ENCODE assay signal across 9 mouse cellular contexts in the genomic region with DNA sequence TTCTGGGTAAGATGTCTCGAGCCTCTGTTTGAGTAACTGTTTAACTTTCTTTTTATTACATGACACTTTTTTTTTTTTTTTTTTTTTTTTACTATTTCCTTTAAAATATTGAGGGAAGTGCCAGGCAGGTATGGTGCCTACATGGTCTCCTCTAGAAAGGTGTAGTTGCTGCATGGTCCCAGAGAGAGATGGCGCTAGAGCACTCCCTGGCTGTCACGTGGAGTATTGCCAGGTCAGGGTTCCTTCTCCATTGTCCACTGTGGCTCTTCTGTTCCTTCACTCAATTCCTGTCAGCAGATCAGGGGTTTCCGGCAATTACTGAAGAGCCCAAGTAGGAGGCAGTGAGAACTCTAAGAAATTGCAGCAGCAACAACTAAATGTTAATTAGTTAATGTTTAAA.
DNase-seq lines count a peak whose midpoint lies in the region; ATAC-seq and TF ChIP-seq lines count a peak whose summit lies in the region.
"Had no signal": no experiment of that assay in that cellular context is flagged by ENCODE, and none has a peak within 500 bp of the region (broad histone marks: within the 10 kb centered on the region; RNA-seq: fewer than 3 reads in every experiment).

No protein-coding gene starts in this region.

- no peaks in the 10 kb centered on the region for H3K27me3 ChIP-seq in heart, adult 2 months (ENCODE audit: control insufficient read depth, insufficient read depth, low read length)
- no peaks in the 10 kb centered on the region for H3K27me3 ChIP-seq in heart, embryonic 10.5 days (ENCODE audit: insufficient read depth, poor library complexity, severe bottlenecking)
- H3K27me3 ChIP-seq in MEL (ENCODE audit: control insufficient read depth in 1 of 2, insufficient read depth in 2 of 2, low read length in 2 of 2): no peaks in the 10 kb centered on the region
- no peaks in the 10 kb centered on the region for H3K27me3 ChIP-seq in midbrain, embryonic 14.5 days (ENCODE audit: control insufficient read depth, insufficient read depth, low read length)
- H3K27me3 ChIP-seq in midbrain, embryonic 16.5 days (ENCODE audit: control insufficient read depth, insufficient read depth, low read depth, low read length): no peaks in the 10 kb centered on the region
- H3K27me3 ChIP-seq: limb, embryonic 15.5 days had no signal

- no peak for ATAC-seq in midbrain, embryonic 14.5 days (ENCODE audit: low FRiP score, low TSS enrichment)
- no peak for ATAC-seq in midbrain, embryonic 16.5 days

- no peak overlapping the region for H3K4me3 ChIP-seq in heart, adult 2 months
- H3K4me3 ChIP-seq in heart, embryonic 10.5 days: no peak overlapping the region
- H3K4me3 ChIP-seq in MEL (ENCODE audit: control insufficient read depth in 1 of 2, insufficient read depth in 1 of 2, low read depth in 2 of 2, low read length in 2 of 2): no peak overlapping the region
- H3K4me3 ChIP-seq in midbrain, embryonic 14.5 days (replicated peaks; ENCODE audit: low read depth, low read length): no peak overlapping the region
- no peak overlapping the region for H3K4me3 ChIP-seq in midbrain, embryonic 16.5 days (ENCODE audit: low read depth, low read length)
- H3K4me3 ChIP-seq: limb, embryonic 15.5 days had no signal

- intact Hi-C loops in heart, adult 2 months (cut with DNase I): loop anchor here (2.0 kb wide), 1 partner anchor 171 kb away; no protein-coding TSS in a partner anchor

- no peaks in the 10 kb centered on the region for H3K36me3 ChIP-seq in heart, adult 2 months (ENCODE audit: control insufficient read depth, insufficient read depth, low read length)
- peaks cover 51% of the 10 kb centered on the region for H3K36me3 ChIP-seq in heart, embryonic 10.5 days
- peaks cover 0 to 31% of the 10 kb centered on the region in 2 experiments; a peak in 2 of 4 replicates for H3K36me3 ChIP-seq in MEL (ENCODE audit: control insufficient read depth in 1 of 2, insufficient read depth in 2 of 2, low read length in 2 of 2)
- H3K36me3 ChIP-seq in midbrain, embryonic 14.5 days (ENCODE audit: control insufficient read depth, insufficient read depth, low read length): peaks cover 11% of the 10 kb centered on the region
- H3K36me3 ChIP-seq in midbrain, embryonic 16.5 days (ENCODE audit: control insufficient read depth, insufficient read depth, low read length): peaks cover 6% of the 10 kb centered on the region

- no peak overlapping the region for H3K4me2 ChIP-seq in midbrain, embryonic 14.5 days (ENCODE audit: low read length)
- no peak overlapping the region for H3K4me2 ChIP-seq in midbrain, embryonic 16.5 days (ENCODE audit: low read length)
- H3K4me2 ChIP-seq: limb, embryonic 15.5 days had no signal

- 61% methylated on average over 4 of the region's 4 CpGs for WGBS in heart, adult 2 months
- 53% methylated on average over 4 of the region's 4 CpGs for WGBS in heart, embryonic 10.5 days
- 72% methylated on average over 4 of the region's 4 CpGs for WGBS in midbrain, embryonic 14.5 days
- 68% methylated on average over 4 of the region's 4 CpGs for WGBS in midbrain, embryonic 16.5 days

- H3K4me1 ChIP-seq in heart, adult 2 months (ENCODE audit: control insufficient read depth, insufficient read depth, low read length): no peaks in the 10 kb centered on the region; the same call in 1 of the 2 replicates
- peaks cover 4% of the 10 kb centered on the region; the same call in 1 of the 2 replicates for H3K4me1 ChIP-seq in heart, embryonic 10.5 days
- H3K4me1 ChIP-seq in MEL (ENCODE audit: control insufficient read depth in 1 of 2, insufficient read depth in 2 of 2, low read length in 2 of 2): no peaks in the 10 kb centered on the region
- peaks cover 4% of the 10 kb centered on the region for H3K4me1 ChIP-seq in midbrain, embryonic 14.5 days (ENCODE audit: control insufficient read depth, insufficient read depth, low read length)
- H3K4me1 ChIP-seq in midbrain, embryonic 16.5 days (ENCODE audit: control insufficient read depth, insufficient read depth, low read length): peaks cover 9% of the 10 kb centered on the region
- H3K4me1 ChIP-seq: limb, embryonic 15.5 days had no signal

- no peak overlapping the region for H3K27ac ChIP-seq in heart, adult 2 months
- no peak overlapping the region for H3K27ac ChIP-seq in heart, embryonic 10.5 days
- H3K27ac ChIP-seq in MEL (ENCODE audit: control insufficient read depth, low read depth, low read length): no peak overlapping the region
- H3K27ac ChIP-seq in midbrain, embryonic 14.5 days (replicated peaks; ENCODE audit: low read depth, low read length): no peak overlapping the region
- H3K27ac ChIP-seq in midbrain, embryonic 16.5 days (ENCODE audit: low read length): no peak overlapping the region
- H3K27ac ChIP-seq: limb, embryonic 15.5 days had no signal

- no peaks in the 10 kb centered on the region for H3K9me3 ChIP-seq in heart, embryonic 10.5 days
- no peaks in the 10 kb centered on the region for H3K9me3 ChIP-seq in MEL (replicated peaks; ENCODE audit: insufficient read depth, low read length)
- H3K9me3 ChIP-seq in midbrain, embryonic 14.5 days (ENCODE audit: control insufficient read depth, low read length): 0 out of 2 replicates have a peak, but pooled peaks cover 3% of the 10 kb centered on the region
- H3K9me3 ChIP-seq in midbrain, embryonic 16.5 days (replicated peaks; ENCODE audit: control insufficient read depth, low read length, poor library complexity, severe bottlenecking): no peaks in the 10 kb centered on the region; the same call in 1 of the 2 replicates
- H3K9me3 ChIP-seq: limb, embryonic 15.5 days had no signal

- no peak overlapping the region for H3K9ac ChIP-seq in heart, adult 2 months (ENCODE audit: low read depth, low read length)
- H3K9ac ChIP-seq in MEL (ENCODE audit: control insufficient read depth, low read depth, low read length, poor library complexity, severe bottlenecking): no peak overlapping the region
- no peak overlapping the region for H3K9ac ChIP-seq in midbrain, embryonic 14.5 days (replicated peaks; ENCODE audit: low read length)
- H3K9ac ChIP-seq in midbrain, embryonic 16.5 days (ENCODE audit: low read depth, low read length): no peak overlapping the region
- H3K9ac ChIP-seq: limb, embryonic 15.5 days had no signal

- TF ChIP-seq EP300 in heart, adult 2 months (IDR thresholded peaks at IDR 0.05; ENCODE audit: insufficient read depth, low read depth, low read length): 0 out of 2 replicates have a peak, but pooled peaks have one; percentile 20
- TF ChIP-seq EP300 in MEL (IDR thresholded peaks at IDR 0.05; ENCODE audit: low read depth in 1 of 2, low read length in 2 of 2): no peak

- TF ChIP-seq CTCF in heart, adult 2 months (IDR thresholded peaks at IDR 0.05): peak; percentile 73
- TF ChIP-seq CTCF in MEL (IDR thresholded peaks at IDR 0.05 in 2 of 3, conservative IDR thresholded peaks at IDR 0.05 in 1 of 3; ENCODE audit: control insufficient read depth in 1 of 3, insufficient read depth in 1 of 3, low read depth in 2 of 3, low read length in 3 of 3, poor library complexity in 1 of 3, severe bottlenecking in 1 of 3): peak; percentile 41 to 65 (median 62)

- peak; percentile 63 for TF ChIP-seq RAD21 in MEL (IDR thresholded peaks at IDR 0.05; ENCODE audit: low read depth, low read length)

- TF ChIP-seq POLR2A in heart, adult 2 months (IDR thresholded peaks at IDR 0.05; ENCODE audit: insufficient read depth, low read depth, low read length): no peak
- TF ChIP-seq POLR2A in MEL (IDR thresholded peaks at IDR 0.05; ENCODE audit: control insufficient read depth in 1 of 2, insufficient read depth in 1 of 2, low read depth in 1 of 2, low read length in 2 of 2, poor library complexity in 1 of 2): no peak

- DNase-seq in heart, adult 2 months: peak; percentile 31 to 45
- DNase-seq in heart, embryonic 10.5 days (ENCODE audit: low spot score): no peak
- peak; percentile 41 for DNase-seq in MEL (ENCODE audit: low read depth, low spot score)
- peak; percentile 32 for DNase-seq in induced T-regulatory cell, adult 2 months (ENCODE audit: low read depth)
- DNase-seq in lung, postnatal 36 days: peak; percentile 65
- no peak for DNase-seq in layer of hippocampus, adult 9-11 months
- no peak for DNase-seq in midbrain, embryonic 14.5 days

- H3K79me2 ChIP-seq in heart, adult 2 months (replicated peaks; ENCODE audit: control insufficient read depth, insufficient read depth, low read length): no peaks in the 10 kb centered on the region
- no peaks in the 10 kb centered on the region for H3K79me2 ChIP-seq in MEL (ENCODE audit: control insufficient read depth, insufficient read depth, low read length, poor library complexity)

TF ChIP-seq in MEL, 35 proteins besides CTCF, POLR2A, EP300 and RAD21 (continues in another document):
- no peak for TF ChIP-seq HCFC1 (IDR thresholded peaks at IDR 0.05; ENCODE audit: low read depth, low read length)
- no peak for TF ChIP-seq CHD2 (IDR thresholded peaks at IDR 0.05; ENCODE audit: low read length)
- no peak for TF ChIP-seq ZMIZ1 (IDR thresholded peaks at IDR 0.05; ENCODE audit: low read depth, low read length)
- TF ChIP-seq USF2 (IDR thresholded peaks at IDR 0.05; ENCODE audit: borderline replicate concordance in 1 of 2, insufficient read depth in 1 of 2, low read depth in 1 of 2, low read length in 2 of 2): no peak
- TF ChIP-seq MEF2A (IDR thresholded peaks at IDR 0.05; ENCODE audit: extremely low read depth, insufficient replicate concordance, low read depth, low read length, poor library complexity, severe bottlenecking): no peak
- TF ChIP-seq ELF1 (IDR thresholded peaks at IDR 0.05; ENCODE audit: low read depth, low read length): no peak
- TF ChIP-seq USF1 (IDR thresholded peaks at IDR 0.05; ENCODE audit: low read depth, low read length): peak; percentile 28; the same call in 1 of the 2 replicates
- TF ChIP-seq SMC3 (IDR thresholded peaks at IDR 0.05; ENCODE audit: low read depth, low read length): peak; percentile 67
- TF ChIP-seq MAZ (IDR thresholded peaks at IDR 0.05; ENCODE audit: low read depth, low read length): no peak
- TF ChIP-seq SIN3A (IDR thresholded peaks at IDR 0.05; ENCODE audit: low read length): no peak
- no peak for TF ChIP-seq UBTF (IDR thresholded peaks at IDR 0.05; ENCODE audit: borderline replicate concordance, insufficient read depth, low read depth, low read length)
- TF ChIP-seq GATA1 (IDR thresholded peaks at IDR 0.05; ENCODE audit: low read depth, low read length): no peak
- TF ChIP-seq ZC3H11A (IDR thresholded peaks at IDR 0.05; ENCODE audit: low read depth, low read length): peak; percentile 49
- no peak for TF ChIP-seq ZNF384 (IDR thresholded peaks at IDR 0.05; ENCODE audit: low read depth, low read length)
- TF ChIP-seq POLR2AphosphoS5 (IDR thresholded peaks at IDR 0.05; ENCODE audit: borderline replicate concordance, low read depth, low read length): no peak
- no peak for TF ChIP-seq KAT2A (conservative IDR thresholded peaks at IDR 0.05; ENCODE audit: low read depth, low read length)
- 0 out of 2 replicates have a peak, but pooled peaks have one; percentile 9 for TF ChIP-seq TCF12 (IDR thresholded peaks at IDR 0.05; ENCODE audit: low read depth, low read length)
- no peak for TF ChIP-seq MAX (IDR thresholded peaks at IDR 0.05; ENCODE audit: low read length)
- no peak for TF ChIP-seq JUND (IDR thresholded peaks at IDR 0.05; ENCODE audit: low read depth, low read length)

Comparison
In these comparisons a context has a peak if more than half of its experiments do, and no peak if none do; other contexts are left out.
1. DNase-seq: peak in heart, adult 2 months (2 of 2), MEL (single experiment), induced T-regulatory cell, adult 2 months (single experiment) and lung, postnatal 36 days (single experiment); none in heart, embryonic 10.5 days (single experiment), layer of hippocampus, adult 9-11 months (single experiment) and midbrain, embryonic 14.5 days (single experiment).